Mouse (Mus musculus) brain, embryonic 14.5 days (tissue): Measurements from ENCODE around the gene Sec24c. TPM values are rescaled to one million over a fixed set of nuclear protein-coding genes. Genes with fewer than 3 reads are reported as not detected.
A peak's percentile ranks its signal among the peaks of the same experiment; 100 is the strongest.

Source experiments
- DNase-seq: peaks from one replicate; pipeline ENCODE4 v3.0.0-alpha.2; 2011; ENCODE audit warnings: low read depth
- CTCF ChIP-seq: fragments of 200-500 bp; IDR thresholded peaks from 2 replicates; pipeline ENCODE4 v1.5.1; 2012; ENCODE audit warnings: inconsistent platforms, mild to moderate bottlenecking, moderate library complexity, borderline replicate concordance; ENCODE audit not compliant: insufficient read depth, insufficient read length; ENCODE audit errors: extremely low read depth
- POLR2A ChIP-seq: fragments of 200-500 bp; IDR thresholded peaks from 2 replicates; pipeline ENCODE4 v1.6.1; 2012; ENCODE audit warnings: mild to moderate bottlenecking, inconsistent platforms, borderline replicate concordance; ENCODE audit not compliant: poor library complexity, insufficient read depth, insufficient read length, severe bottlenecking; ENCODE audit errors: extremely low read depth
- polyA plus RNA-seq: library from polyadenylated mRNA; depleted of rRNA; stranded (reverse); fragments of >200 nt; gene quantifications from 2 replicates; pipeline ENCODE4 v1.2.3, GENCODE M21; 2012

The Sec24c gene
- polyA plus RNA-seq, 1 experiment, result 159 TPM

- peak; percentile 97 for DNase-seq
- TF ChIP-seq CTCF (no peak), POLR2A (peak; percentile 94)
Measured at GRCm38 (mm10) chr14:20707201-20708190, 33.4 kb downstream of the Sec24c start, which contains the start of gene Zswim8. Zswim8 (plus strand) TSS chr14:20707552.

DNA sequence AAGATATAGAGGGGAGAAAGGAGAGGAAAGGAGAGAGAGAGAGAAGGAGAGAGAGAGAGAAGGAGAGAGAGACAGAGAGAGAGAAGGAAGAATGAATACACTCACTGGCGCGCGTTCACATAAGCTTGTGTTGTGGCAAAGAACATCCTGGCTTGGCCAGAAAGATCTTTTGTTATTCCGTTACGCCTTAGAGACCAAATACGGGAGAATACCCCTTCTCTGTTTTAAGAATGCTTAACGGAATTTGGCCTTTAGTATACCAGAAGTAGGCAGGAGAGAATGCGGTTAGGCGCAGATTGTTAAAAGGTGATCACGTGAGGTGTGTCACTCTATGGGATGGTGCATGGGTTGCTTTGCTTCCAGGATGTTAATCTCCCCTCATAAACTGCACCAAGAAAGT is 34.1 kb downstream of the Sec24c start:
- peak; percentile 11 for DNase-seq
- TF ChIP-seq POLR2A, result no peak
- TF ChIP-seq CTCF, result no peak

DNA sequence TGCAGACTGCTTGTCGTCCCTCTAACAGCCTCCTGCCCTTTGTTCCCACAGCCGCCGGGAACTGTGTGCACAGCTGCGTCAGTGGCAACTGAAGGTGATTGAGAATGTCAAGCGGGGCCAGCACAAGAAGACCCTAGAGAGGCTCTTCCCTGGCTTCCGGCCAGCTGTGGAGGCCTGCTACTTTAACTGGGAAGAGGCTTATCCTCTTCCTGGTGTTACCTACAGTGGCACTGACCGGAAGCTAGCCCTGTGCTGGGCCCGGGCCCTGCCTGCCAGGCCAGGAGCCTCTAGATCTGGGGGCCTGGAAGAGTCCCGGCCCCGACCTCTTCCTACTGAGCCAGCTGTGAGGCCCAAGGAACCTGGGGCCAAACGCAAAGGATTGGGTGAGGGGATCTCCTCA is 39.7 kb downstream of the Sec24c start:
- no peak for DNase-seq
- TF ChIP-seq POLR2A (no peak), CTCF (no peak)

GRCm38 (mm10) chr14:20718443-20718842 is 44.3 kb downstream of the Sec24c start:
- TF ChIP-seq CTCF (no peak), POLR2A (no peak)
- DNase-seq, result no peak

- TF ChIP-seq CTCF, result no peak
- no peak for TF ChIP-seq POLR2A
- DNase-seq, result no peak
Measured at GRCm38 (mm10) chr14:20719767-20720166, 45.7 kb downstream of the Sec24c start.

DNA sequence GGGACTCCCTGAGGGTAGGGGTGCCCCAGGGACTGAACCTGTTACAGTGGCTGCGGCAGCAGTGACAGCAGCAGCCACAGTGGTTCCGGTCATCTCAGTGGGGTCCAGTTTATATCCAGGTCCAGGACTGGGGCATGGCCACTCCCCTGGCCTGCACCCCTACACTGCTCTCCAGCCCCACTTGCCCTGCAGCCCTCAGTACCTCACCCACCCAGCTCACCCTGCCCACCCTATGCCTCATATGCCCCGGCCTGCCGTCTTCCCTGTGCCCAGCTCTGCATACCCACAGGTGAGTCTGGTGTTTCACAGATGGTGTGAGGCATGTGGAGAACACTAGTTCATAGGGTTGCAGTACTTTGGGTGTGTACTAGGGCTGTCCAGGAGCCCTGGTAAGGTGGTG is 47.3 kb downstream of the Sec24c start:
- TF ChIP-seq CTCF (no peak), POLR2A (no peak)
- DNase-seq, result no peak

GRCm38 (mm10) chr14:20723006-20723405 is 48.9 kb downstream of the Sec24c start:
- TF ChIP-seq CTCF, result no peak
- no peak for TF ChIP-seq POLR2A
- no peak for DNase-seq

DNA sequence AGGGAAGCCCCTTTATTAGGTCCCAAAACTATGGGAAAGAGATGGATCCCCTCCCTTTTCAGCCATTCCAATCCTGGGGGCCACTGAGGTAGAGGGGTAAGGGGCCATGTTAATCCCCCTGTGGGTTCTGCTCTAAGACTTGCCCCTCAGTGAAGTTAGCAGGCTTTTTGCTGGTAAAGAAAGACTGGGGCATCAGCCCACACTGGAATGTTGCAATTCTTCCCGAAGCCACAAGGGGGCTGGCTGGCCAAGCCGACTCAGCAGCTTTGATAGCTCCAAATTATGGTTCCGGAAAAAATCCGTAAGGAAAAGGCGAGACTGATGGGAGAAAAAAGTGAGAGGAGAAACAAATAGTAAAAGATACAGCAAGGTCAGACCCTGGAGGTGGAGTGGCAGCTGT is 49.9 kb downstream of the Sec24c start:
- peak; percentile 94 for TF ChIP-seq CTCF
- no peak for TF ChIP-seq POLR2A
- peak; percentile 69 for DNase-seq

- TF ChIP-seq POLR2A, result no peak
- no peak for TF ChIP-seq CTCF
- DNase-seq, result no peak
Measured at GRCm38 (mm10) chr14:20725660-20726339, 51.7 kb downstream of the Sec24c start.

DNA sequence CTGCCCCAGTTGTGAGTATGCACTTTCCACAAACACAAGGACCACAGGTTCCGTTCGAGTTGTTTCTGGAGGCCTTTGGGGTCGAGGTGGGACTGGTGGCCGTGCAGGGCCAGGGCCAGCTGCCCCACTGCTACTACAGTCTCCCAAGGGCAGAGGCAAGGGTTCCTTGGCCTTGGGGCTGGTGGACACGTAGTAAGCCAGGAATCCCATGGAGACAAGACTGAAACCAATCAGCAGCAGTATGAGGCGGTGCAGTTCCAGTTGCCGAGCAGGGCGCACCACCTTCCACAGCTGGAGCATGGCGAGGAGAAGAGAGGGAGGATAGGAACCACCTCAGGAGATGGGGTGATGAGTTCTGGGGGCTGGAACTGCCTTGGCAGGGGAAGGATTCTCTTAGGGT is 55.8 kb downstream of the Sec24c start:
- TF ChIP-seq CTCF (no peak), POLR2A (no peak)

GRCm38 (mm10) chr14:20730853-20731602 is 56.9 kb downstream of the Sec24c start:
- DNase-seq, result no peak
- TF ChIP-seq POLR2A (no peak), CTCF (no peak)

More for the DNA sequence above, 55.8 kb downstream of the Sec24c start:
- DNase-seq, result no peak
